Mouse (Mus musculus) heart, adult 9 months (tissue): ENCODE measurements around the gene Zfp423.

Experiments
- DNase-seq, 2 experiments: peaks; one replicate each; pipeline ENCODE4 v3.0.0; 2022; ENCODE audit warnings: low spot score in 2 of 2

Zfp423 gene

DNA sequence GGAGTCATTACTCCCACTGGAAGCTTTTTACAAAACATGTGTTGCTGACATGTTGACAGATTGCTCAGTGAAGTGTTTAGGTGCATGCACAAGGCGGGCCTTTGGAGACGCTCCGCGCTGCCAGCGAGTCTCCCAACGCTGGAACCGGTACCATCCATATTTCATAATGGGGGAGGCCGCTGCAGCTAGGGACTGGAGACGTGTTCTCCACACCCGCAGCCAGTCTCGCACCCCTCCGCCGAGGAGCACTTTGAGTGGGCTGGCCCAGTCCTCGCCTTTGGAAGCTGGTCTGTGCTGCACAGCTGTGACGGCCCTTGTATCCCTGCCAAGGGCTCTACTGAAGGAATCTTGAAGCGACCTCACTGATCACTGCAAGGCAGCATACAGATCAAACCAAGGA is 122.5 kb downstream of the Zfp423 start:
- peak; percentile 56 to 60 for DNase-seq

DNA sequence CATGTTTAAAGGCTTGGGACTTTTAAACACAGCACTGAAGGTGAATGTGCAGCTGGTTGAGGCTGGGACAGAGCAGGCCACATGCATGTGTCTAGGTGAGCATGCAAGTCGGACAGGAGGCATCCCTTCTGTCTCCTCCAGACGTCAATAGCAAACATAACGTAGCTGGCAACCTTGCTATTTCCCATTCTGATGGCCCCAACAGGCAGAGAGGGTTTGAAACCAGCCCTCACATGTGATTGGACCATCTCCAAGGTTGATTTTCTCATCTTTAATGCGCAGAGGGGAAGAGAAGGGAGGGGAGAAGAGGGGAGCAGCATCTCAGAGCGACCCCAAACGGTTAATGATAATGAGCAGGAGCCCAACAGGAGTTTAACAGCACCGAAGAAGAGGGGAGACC is 123.5 kb downstream of the Zfp423 start:
- no peak for DNase-seq

DNA sequence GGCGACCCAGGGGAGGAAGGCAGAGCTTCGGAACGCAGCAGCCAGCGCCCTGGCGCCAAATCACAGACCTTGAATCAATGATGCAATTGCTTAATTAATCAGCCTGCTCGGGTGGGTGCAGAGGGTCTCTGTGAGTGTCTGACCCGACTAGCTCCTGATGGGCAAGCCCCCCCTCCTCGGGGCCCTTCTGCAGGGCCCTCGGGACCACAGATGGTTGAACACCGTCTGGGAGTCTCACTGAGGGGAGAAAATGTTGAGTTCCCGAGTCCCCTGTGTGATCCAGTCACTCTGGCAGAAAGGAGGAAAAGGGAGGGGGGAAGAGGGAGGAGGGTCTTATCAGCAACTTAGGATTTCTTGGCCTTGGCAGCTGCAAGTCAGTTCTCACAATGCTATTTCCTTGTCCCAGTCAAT is 124.0 kb downstream of the Zfp423 start:
- peak; percentile 66 to 72 for DNase-seq

DNA sequence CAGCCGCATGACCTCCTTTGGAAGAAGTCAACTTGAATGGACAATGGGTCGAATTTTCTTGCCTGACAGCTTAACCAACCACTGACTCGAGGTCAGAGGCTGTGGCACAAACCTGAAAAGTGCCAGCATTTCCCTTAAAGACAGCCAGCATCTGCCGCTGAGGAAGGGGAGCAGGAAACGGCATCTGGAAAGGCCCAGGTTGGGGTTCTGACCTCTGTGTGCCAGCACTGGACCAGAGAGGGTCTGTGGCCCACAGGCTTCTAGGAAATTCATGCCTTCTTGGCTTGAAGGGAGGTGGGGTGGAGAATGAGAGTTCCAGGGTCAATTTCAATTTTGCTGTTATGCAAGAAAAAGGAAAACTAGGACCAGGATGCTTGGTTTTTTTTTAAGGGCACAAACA is 124.7 kb downstream of the Zfp423 start:
- no peak for DNase-seq

DNA sequence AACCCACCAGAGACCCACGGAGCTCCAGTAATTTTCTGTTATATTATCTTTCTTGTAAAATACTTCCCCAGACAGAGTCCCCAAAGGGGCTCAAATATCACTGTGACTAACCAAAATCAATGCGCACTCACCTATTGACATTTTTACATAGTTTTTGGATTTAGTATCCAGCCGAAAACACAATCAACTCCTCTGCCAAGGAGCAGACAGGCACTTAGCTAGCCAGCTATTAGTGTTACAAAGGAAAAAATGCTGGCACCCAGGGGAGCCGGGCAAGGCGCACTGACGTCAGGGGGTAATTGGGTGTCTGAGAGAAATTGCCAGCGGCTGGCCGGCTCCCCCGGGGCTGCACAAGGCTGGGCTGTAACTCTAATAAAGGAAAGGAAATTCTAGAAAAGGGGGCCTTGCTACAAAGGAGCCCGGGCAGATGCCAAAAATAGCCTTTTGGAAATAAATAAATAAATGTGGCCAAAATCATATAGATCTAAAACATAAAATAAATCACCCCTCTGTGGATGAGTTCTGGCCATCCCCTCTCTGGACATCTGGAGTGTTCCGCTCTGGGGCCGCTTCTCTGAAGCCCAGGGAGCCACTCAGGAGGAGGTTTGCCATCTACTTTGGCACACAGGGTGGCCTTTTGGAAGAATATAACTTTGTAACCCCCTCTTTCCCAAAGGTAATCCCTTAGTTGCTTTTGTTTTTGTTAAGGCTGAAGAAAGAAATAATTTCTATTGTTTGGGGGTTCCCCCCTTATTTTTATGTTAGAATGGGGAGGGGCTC is 125.4 kb downstream of the Zfp423 start:
- peak in 1 of 2 experiments; percentile 10 for DNase-seq

DNA sequence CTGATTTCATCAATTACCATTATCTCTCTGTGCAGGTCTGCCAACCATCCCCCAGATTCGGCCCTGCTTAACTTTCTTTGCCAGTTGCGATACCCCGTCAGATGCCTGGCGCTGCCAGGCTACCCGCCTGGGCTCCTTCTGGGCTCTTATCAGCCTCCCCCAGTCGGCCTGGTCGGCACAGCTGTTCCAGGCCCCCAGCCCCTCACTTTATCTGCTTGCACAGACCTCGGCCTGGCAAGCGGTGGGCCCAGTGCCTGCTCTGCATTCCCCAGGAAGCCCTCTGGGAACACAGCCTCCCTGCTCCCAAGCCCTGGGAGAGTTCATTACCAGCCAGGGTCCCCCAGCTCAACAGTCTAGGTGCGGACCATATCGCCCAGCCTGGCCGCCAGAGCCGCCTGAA is 126.1 kb downstream of the Zfp423 start:
- no peak for DNase-seq

DNA sequence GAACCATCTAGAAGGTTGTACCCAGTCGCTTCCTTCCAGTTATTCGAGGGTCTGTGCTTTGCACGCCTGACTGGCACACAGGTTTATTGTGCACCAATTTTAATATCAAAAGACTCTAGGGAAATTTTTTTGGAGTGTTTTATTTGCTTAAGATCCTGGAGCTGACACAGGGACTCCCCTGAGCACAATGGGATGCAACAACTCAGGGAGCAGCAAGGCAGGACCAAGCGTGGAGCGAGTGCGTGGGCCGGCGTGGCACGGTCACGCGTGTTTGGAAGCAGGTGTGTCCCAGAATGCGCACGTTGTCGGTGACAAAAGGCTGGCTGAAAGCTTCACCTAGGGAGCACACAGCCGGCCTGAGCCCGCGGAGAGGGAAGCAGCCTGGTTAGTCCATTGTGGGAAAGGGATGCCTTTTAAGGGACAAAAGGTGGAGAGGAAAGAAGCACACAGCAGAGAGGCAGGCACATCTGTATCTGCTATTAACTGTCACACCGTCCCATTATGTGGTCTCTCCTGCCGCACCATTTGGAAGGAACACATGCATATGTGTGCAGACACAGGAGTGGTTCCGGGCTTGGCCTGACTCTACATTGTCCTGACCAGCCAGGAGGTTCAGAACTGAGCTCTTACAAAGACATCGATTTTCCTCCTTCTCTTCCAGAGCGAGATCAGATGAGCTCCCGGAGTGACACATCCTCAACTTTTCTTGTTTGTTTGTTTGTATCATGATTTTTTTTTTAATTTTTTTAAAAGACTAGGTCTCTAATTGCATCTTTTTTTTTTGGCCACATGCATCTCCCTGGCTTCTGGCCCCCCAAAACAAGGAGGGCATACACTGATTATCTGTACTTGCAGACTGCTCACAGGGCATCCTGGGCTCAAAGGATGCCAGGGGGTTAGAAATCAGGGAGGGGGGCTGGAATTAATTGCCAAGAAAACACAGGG is 126.7 kb downstream of the Zfp423 start:
- no peak for DNase-seq

DNA sequence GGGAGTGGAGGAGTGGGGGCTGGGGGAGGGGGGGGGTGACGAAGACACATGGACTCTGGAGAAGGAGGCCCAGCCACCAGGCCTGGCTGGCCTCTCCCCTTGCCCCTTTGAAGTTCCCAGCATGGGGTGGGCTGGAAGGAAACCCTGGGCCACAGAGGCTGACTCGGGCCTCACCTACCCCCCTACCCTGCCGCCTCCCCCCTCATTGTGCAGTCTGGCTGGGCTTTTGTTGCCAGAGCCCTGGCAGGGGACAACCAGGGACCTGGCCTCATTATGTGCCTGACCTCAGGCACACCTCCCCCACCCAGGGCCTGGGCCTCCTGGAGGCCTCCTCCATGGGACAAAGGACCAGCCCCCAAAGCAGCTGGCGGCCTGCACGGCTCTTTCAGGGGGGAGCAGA is 127.8 kb downstream of the Zfp423 start:
- no peak for DNase-seq

DNA sequence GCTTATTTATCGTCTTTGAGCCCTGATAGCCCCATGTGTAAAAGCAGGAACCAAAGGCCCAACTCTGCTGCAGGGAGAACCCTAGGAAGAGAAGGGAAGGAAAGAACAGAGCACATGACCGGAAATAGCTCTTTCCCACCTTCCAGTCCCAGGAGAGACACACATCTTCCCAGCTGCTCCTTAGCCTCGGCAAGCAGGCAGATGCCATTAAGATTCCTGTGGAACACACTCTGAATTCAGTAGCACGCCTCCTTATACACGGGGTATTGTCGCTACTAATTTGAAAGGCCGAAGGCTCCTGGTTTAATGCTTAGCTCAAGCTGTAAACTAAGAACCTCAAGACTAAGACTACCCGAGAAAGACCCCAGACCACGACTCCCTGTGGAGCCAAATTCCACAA is 128.3 kb downstream of the Zfp423 start:
- DNase-seq = no peak

DNA sequence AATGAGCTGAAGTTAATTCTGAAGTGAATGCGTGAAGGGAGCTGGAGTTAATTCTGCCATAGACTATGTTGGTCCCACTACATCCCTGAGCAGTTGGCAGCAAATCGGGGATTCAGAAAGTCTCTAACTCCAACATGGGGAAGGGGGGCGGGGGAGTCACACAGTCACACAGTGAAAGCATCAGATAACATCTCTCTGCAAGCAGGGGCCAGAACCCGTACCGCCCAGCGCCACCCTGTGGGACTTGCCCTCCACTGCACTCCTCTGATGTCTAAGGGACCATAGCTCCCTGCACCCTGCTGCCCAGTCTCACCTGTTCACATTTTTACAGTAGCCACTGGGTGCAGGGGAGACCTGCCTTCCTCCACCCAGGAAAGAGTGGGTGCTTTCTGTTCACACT is 129.2 kb downstream of the Zfp423 start:
- no peak for DNase-seq

DNA sequence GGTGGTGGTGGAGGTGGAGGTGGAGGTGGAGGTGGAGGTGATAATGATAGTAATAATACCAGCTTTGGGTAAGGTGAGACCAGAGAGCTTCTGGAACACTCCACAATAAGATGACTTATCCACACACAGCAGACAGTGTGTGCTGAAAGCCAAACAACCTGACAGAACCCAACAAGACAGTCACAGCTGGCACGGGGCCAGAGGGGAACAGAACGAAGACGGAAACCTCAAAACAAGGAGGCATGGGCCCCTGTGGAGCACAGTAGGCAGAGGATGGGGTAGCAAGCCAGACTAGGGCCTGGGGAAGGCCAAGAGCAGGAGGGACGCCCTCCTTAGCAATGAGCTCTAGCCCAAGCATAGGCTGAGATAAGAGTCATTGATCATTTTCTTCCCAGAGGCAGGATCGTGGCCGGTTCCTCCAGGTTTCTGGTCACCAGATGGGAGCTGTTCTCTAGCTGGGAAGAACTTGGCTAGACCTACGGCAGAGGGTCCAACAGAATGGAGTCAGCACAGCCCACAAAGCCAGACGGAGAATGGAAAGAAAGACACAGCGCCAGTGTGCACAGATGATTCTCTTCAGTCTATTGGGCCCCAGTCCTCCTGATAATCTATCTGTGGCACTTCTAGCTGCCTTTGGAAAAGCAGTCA is 133.3 kb downstream of the Zfp423 start:
- DNase-seq = no peak

DNA sequence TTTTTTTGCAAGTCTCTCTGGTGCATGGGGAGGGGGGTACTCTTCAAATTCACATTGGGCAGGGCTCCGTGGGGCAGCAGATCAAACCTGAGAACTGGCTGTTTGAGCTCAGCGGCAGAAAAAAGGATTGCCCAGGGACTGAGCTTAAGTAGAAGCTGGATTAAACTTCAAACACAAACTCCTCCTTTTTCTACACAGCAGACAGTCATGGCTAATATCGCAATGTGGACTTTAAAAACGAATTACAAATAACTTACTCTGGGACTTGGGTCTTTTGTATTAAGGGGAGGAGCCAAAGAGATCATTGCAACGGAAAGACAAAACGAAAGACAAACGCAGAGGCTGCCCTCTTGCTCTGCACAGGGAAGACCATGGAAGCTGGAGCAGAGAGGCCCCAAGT is 136.2 kb downstream of the Zfp423 start:
- no peak for DNase-seq

DNA sequence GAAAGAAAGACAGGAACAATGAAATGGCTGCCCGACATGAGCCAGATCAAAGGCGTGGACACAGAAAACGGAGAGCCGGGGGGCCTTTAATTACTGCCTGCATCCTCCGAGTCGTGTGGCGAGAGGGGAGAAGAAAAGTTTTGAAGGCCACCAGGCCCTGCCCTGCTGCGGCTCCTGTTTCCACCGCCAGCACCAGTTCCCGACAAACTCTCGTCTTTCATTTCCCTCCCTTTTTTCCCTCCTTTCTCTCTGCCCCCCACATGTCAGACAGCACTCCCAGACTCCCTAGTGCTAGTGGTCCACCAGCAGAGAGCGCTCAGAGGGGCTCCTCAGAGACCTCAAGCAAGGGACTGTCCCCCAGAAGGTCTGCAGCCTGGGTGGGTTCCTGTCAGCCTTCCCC is 136.7 kb downstream of the Zfp423 start:
- no peak for DNase-seq

DNA sequence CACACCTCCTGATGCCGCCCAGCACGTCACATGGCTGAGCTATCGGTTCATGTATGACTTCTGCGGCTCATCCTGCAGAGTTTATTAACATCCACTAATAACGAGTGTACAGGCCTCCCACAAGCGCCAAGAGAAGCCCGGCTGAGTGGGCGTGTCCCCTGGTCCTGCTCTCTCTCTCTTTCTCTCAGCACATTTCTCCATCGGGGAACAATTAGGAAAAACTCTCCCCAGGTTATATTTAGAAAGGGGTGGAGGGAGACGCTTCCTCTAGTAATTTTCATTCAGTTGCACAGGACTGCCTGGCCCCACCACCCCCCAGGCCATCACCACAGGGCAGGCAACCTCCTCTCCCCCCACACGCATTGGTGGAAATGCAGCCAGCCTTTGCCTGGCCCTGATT is 137.2 kb downstream of the Zfp423 start:
- DNase-seq = no peak

DNA sequence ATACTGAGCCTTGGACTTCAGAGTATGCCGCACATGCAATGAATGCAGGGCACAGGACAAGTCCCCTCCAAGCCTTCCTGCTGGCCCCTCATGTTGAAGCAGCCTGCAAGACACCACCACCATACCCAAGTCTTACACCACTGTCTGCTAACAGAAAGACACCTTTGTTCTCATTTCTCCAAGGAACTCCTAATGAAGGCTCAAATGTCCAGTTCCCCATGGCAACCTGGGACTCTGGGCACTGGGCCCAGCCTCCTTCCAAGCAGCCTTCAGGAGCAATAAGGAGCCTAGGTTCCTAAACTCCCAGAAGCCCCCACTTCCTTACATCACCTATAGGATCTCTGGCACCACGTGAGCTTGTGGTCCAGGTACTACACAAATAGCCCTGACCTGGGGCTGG is 137.7 kb downstream of the Zfp423 start:
- DNase-seq = no peak

DNA sequence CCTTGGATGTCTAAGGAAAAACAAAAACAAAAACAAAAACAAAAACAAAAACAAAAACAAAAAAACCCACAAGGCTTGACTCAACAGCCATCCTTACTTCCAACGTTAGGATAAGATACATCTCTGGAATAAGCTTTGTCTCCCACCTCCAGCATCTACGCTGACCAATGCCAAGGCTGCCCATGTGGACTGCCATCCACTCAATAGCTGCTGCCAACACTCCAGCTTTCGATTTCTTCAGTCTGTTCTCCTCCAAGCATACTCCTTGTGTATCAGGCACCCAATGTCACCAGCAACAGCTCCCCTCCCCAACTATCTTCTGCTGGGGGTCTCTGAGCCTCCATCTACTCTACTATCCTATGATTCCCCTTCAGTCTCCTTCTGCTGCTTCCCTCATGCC is 140.1 kb downstream of the Zfp423 start:
- DNase-seq = no peak

DNA sequence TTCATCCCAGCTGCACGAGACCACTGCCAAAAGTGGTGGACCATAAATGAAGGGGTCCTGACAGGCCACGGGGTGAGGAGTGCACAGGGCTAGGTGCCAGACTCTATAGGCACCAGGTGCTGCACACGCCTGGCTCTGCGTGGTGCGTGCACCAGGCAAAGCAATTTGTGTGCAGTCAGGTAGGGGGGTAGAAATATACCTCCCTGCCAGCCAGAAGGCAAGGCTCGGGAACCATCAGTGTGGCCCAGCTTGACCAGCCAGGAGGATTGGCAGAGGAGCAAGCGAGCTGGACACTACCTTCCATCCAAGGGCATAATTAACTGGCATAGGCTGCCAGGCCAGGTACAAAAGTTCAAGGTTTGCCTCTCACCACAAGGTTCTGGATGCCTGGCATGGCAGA is 140.9 kb downstream of the Zfp423 start:
- DNase-seq = no peak

DNA sequence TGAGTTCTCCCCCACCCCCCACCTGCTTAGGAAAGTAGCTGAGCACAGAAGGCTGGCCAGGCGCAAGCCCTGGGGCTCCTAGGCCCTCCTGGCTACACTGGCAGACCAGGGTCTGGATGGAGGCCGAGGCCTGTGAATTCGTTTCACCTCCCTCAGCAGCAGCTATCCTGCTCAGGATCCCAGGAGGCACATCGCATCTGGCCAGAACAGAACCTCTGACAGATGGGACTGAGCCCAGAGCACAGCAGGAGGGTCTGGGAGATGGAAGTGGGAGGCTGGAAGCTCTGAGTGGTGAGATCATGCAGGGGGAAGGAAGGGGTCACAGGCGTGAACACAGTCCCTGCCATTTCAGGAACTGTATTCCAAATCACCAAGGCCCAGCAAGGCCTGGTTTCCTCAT is 143.3 kb downstream of the Zfp423 start:
- no peak for DNase-seq

DNA sequence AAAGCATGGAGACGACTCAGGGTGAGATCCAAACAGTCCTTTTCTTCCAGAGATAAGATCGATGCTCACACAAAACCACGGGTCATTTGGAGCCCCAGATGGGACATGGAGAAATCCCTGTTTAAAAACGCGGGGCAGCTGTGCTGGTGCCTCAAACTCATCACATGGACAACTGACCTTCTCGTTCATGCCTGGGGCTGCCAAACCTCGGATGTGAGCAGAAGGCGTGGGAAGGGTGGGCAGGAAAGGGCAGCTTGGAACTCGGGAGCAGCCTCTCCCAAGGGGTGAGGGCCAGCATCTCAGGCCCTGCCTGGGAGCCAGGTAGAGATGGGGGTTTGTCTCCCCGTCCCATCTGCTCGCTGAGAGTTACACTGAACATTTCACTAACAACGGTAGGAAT is 146.7 kb downstream of the Zfp423 start:
- DNase-seq = no peak

DNA sequence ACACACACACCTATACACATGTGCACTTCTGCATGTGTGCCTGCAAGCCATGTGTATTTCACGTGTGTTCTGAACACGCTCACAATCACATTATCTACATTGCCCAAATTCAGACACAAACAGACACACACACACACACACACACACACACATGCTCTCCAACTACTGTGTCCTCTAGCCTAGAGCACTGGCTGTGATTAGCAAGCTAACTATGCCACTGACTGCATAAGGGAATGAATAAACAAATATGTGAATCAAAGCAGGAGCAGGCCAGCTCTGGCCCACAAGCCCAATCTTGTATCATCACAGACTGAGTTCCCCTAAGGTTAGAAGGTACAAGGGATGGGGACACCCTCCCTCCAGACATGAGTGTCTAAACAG is 147.3 kb downstream of the Zfp423 start:
- no peak for DNase-seq

DNA sequence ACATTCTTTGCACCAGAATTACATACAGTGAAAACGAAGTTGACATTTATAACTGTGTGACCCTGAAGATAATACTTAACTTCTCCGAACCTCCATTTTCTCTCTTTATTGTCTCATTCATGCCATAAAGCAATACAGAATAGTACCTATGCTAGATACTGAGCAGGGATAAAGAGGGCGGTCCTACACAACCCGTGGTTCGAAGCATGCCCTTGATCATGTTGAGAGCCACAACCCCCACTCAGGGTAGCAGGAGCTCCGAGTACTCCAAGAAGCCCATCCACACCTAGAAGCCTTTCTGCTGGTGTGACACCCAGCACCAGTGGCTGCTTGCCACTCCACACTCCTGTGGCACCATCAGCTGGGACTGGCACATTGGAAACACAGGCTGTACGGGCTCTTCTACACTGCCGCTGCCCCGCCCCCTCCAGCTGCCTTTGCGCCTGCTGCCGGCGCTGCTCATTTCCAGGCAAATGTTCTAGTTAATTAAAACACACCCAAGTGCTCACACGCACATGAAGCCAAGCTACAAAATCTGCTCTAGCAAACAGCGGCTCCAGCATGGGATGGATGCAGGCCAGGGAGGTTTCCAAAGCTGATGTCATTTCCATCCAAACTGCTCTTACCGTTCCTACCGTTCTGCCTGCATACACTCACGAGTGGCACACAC is 147.9 kb downstream of the Zfp423 start:
- DNase-seq = peak; percentile 46 to 64

DNA sequence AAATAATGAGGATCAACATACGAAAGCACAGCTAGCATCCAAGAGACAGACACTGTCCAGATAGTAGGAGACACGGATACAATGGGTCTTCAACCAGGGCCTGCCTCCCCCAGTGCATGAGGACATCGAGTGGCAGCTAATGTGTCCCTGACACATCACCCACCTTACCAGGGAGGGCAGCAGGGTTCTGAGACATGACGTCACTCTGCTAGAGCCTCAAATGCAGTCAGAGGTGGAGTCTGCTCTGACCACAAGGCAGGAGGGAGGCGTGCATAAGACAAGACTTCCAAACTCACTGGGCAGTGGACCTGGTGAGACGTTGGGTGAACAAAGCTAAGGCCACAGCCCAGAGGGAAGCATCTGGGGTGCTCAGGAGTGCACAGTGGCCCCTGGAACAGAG is 148.6 kb downstream of the Zfp423 start:
- DNase-seq = no peak
